Mouse (Mus musculus) right cerebral cortex, adult 2 months (tissue): ENCODE results near the gene Cpvl.

Experiments used
- DNase-seq, 2 experiments: peaks; one replicate each; pipeline ENCODE4 v3.0.0; 2021 to 2022; ENCODE audit warnings: low spot score in 2 of 2

Gene Cpvl

DNA sequence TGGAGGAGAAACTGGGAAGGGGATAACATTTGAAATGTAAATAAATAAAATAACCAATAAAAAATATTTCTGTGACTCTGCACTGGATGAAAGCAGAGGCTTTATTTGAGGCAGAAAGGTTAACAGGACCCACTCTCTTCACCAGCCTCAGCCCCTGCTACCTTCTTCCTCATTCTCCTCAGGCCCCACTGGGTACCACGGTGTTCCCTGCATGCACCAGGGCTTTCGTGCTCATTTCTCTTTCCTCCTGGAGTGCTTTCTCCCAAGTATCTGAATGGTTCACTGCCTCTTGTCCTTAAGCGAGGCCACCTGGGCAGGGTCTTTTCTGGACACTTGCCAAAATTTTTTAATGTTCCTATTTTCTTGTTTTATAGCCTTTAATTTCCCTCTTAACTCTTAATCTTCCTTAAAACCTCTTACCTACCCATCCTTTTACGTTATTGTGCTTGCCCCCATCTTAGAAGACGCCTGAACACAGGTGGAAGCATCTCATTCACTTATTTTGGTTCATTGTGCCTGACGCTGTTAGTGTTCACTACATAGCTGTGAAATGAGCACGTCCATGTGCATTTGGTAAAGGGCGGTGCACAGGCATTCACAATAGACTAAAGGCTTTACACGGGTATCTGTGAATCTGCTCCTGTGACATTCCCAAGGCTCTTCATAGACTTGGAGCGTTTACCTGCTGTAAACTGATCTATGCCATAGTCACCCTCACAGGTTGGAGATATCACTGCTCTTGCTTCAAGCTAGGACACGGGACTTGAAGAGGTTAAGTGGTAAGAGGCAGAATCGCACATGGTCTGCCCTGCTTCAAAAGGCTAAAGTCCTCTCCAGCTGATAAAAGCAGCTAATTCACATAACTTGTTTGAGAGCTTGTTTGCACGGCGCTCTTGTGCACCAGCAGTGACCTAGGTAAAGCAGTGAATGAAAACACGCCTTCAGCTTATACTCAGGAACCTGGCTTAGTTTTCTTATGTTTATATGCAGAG, 41.0 kb downstream of the Cpvl start:
- DNase-seq: no peak

DNA sequence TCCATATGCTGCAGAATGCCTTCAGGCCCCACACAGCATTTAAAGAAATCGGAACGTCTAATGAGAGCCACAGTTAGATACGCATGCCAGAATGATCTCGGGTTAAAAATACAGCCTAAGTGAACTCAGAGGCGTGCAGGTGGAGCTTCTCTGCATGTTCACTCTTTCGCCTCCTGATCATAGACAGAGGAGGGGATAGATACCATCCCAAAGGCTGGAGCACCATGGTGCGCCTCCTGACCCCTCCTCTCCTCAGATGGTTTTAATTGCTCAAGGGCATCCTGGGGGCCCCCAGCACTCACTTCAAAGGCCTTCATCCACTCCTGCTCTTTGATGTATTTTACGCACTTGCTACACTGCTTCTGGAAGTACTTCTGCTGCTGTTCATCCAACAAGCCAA, 46.9 kb downstream of the Cpvl start:
- no peak for DNase-seq

DNA sequence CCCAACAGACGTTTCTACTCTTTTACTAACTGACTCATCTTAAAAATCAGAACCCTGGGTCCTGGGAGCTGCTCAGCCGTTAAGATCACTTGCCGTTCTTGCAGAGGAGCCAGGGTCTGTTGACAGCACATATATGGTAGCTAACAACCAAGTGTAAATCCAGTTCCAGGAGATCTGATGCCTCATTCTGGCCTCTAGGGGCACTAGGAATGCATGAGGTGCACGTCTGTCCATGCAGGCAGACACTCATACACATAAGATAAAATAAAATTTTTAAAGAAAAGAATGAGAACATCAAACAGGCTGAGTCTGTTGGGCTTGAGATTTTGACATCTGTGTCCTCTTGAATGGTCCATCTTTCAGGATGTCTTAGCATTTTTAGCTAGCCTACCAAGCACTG, 48.6 kb downstream of the Cpvl start:
- DNase-seq: no peak

DNA sequence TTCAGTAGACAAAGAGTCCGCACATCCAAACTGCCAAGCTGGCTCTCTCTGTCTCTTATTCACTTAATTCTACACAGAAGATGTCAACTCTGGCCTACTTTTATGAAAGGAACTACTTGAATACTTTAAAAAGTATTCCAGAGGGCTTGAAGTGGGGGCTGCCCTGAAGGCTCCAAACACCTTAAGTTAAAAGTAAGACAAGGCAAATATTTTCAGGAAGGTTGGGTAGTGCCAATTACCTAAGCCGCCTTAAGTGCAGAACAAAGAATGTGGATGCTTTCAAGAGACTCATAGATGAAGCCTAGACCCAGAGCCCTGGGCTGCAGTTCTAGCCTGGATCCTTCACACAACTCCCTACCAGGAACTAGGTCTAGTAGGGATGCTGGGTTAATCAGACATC, 52.3 kb downstream of the Cpvl start:
- no peak for DNase-seq

DNA sequence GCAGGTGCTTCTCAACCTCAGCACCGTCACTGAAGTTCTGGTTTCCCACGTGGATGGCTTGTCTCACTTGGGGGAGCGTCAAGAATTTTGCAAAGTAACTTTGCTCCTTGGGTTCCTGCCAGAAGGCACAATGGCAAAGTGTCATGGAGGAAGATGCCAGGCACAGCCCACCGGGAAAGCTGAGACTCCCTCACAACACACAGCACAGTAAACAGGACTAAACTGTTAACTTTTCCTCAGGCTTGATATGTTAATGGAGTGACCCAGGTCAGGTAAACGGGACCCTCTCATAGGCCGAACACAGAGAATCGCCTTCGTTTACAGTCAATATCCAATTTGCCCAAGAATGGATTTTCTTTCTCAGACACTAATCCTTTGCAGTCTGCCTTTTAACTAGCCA, 53.3 kb downstream of the Cpvl start:
- no peak for DNase-seq

DNA sequence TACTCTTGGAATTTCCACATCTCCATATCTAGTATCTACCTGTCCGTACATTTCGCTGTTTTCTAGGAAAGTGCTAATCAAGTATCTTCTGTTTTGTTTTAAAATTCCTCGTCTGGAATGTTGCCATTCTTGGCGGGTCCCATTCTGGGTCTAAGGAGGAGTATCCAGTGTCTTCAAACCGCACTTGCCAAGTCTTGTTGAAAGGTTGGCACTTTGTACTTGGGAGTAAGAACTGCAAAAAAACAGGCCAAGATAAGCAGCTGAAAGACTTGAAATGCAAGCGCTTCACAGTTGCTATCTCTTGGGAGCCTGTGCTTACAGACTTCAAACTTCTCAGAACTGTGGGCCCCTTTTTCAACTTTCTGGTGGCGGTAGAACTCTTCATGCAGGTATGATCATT, 58.4 kb downstream of the Cpvl start:
- no peak for DNase-seq

DNA sequence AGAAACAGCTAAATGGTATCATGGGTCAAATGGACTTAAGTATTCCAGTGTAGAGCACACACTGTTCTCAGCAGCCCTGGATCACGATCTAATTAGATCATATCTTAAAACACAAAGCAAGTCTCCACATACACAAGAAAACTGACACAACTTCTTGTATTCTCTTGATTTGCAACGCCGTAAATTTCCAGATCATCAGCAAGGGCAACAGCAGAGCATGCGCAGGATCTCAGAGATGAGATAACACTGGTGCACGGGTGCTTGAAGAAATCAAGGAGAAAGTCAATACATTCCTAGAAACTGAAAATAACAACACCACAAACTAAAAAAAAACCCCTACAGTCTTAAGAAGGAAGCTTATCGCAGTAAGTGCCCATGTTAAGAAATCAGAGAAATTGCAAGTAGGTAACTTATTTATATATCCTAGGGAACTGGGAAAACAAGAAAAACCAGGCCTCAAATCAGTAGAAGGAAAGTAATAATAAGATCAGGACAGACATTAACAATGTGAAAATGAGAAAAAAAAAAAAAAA, 61.4 kb downstream of the Cpvl start:
- DNase-seq: no peak

DNA sequence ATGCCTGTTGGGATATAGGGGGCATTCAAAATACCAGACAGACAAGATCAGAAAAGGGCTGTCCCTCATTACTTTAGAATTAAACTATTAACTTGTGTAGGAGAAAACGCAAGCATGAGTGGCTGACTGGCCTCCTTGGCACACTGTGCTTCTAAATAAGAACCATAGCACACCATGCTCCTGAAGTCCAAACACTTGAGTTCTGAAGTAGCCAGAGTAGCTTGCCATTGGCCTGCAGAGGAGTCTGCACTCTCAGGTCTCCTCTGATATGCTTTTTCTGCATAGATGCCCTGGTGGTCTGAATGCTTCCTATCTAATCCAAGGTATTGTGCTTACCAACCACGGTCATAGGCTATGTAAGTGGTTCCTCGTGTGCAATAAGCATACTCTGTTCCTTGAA, 63.1 kb downstream of the Cpvl start:
- no peak for DNase-seq

DNA sequence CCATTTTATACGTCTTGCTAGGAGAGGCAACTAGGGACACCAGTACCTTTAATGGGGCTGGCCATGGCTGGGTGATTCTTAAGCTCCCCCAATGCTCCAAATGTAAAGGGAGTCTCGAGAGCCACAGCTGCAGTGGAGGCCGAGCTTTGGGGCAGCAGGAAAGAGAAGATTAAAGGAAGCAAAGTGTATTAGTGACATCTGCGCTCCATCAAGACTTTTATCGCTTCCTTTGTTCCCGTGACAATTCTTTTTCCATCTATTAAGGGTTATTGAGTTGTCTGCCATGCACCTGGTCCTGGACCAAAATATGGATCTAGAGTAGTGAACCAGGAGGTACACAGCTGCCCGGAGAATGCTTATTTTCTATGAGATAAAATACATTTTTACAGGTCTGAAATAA, 65.3 kb downstream of the Cpvl start:
- DNase-seq: no peak

DNA sequence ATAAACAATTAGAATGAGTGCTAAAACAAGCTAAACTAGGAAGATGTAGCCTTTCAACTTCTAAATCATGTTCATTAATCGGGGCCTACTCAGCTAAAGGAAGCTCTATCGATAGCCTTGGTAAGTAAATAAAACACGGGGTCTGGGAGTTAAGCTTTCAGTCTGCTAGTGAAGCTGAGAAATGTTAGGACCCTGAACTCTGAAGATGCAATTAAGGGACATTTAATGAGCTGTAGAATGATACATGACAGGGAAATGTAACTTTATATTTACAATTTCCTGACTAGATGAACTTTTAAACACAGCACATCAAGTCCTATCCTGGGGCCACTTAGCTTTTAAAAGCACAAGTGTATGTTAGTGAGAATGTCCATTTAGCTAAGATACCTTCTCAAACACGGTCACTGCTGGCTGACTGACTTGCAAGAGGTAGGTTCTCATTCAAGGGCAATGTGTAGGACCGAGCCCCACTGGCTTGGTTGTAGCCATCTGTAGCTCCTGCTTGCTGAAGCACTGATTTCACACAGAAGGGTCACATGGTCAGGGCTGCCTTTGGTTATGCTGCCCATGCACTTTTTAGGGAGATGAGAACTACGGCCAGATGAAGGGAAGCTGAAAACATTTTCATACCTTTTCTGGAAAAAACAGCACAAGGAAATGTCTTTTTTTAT, 66.2 kb downstream of the Cpvl start:
- DNase-seq: no peak

DNA sequence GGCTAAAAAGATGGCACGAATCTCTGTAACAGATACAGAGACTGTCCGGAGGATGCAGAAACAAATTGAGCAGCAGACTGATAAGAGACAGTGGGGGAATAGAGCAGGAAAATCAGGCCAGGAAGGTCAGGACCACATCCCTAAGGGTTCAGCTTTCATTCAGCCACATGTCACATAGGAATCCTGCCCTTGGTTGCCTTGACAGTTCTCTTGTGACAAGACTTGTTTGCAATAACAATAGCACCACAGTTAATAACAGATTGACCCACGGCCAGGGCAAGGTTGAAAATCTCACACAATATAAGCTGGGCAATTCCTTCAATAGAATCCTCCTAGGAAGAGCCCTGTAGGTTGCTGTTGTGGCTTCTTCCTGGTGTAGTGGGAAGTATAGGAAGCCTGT, 68.5 kb downstream of the Cpvl start:
- no peak for DNase-seq

DNA sequence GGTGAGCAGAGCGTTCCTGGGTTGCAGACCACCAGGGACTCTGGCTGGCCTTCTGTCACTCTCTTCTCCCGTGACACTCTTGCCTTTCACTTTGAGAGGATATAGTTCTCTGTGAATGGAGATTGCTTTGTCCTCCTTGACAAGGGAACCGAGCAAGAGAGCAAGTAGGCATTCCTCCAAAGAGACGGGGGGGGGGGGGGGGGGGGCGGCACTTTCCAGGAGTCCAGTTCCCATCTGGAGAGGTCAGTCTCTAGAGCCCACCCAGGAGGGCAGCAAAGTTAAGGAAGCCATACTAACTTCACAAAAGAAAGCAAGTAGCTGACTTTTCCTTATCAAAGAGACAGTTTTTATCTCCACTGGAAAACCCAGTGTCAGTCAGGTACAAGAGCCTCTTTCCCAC, 69.0 kb downstream of the Cpvl start:
- DNase-seq: no peak

DNA sequence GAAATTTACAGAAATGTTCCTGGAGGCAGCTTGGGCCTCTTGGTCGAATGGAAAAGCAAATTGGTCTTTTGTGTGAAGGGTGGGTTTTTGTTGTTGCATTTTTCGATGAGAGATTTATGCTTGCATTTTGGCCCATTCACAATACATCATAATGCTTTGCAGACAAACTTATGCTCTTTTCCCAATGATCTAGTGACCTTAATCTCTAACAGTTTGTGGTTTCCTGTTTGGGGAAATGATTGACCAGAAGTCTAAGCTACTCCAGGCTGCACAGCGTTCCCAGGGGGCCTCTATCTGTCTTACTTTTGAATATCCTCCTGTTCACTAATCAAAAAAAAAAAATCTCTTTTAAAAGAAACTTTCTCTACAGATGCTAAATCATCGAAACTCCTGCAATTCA, 71.6 kb downstream of the Cpvl start:
- no peak for DNase-seq

DNA sequence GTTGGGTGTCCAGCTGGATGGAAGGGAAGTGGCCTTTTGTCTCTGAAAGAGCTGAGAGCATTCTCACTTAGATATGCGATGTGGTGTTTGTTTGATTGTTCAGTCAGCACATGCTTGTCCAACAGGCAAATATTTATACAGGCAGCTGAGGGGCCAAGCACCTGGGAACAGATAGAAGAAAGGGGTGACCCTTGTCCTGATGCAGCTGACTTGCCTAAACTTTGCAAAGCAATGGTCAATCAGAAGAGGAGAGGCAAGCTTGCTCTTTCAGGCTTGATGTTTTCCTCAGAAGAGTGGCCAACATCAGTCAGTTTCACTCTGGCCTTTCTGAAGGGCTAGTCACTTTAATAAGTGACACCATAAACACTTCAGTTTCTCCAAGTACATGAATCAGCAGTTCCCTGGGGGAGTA, 72.4 kb downstream of the Cpvl start:
- DNase-seq: no peak

DNA sequence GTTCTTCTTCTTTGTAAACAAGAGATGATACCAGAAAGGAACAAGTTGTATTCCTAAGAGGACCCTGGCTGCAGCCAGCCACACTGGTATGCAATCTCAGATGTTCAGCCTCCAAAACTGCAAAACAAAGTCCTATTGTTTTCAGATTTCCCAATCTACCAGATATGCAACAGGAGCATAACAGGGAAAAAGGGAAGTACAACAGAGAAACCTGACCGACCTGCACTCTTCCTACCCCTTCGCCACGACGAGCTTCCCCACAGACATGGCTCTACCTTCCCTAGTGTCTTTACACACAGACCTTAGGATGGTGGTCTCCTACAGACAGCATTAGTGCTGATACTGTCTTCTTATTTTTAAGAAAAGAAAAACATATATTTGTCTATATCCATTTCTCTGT, 72.9 kb downstream of the Cpvl start:
- no peak for DNase-seq

DNA sequence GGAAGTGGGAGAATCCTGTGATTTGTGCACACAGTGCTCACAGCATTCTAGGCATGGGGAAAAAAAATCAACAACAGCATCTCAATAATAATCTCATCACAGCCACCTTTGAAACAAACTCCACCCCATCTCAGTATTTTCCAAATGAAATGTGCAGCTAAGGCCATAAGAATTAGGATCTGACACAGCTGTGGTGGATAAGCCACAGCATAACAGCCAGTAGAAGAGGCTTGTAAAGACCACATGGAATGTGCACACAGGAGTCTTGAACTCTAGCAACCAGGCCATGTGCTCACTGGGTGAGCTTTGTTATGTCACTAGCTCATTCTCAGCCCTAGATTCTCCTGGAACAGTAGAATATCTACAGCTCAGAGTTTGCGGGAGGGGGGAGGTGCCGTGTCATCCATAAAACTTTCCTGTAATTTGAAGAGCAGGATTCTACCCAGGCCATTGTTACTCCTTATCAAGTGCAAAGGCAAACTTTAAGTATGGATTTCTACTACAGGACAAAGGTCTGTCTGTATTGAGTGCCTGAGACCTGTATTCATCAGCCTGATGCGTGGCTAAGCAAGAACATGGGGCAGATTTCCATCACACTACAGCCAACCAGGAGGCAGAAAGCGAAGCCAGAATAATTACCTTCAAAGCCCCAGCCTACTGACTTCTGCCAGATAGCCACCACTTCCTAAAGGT, 73.6 kb downstream of the Cpvl start:
- no peak for DNase-seq

DNA sequence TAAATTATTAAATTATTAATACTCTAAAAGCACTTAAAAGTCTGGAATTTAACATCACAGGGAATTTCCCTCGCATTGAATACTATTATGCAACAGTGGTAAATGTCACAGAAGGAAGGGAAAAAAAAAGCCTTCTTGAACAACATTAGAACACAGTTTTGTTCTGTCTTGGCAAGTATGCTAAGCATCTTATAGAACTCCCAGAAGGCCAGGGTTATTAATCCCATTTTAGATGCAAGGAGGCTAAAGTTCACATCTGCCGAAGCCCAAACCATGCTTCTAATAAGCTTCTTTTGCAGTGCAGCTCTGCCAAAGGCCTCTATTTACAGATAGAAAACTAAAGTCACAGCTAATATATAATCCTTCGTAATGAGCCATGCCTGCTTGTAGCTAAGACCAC, 74.3 kb downstream of the Cpvl start:
- DNase-seq: no peak

DNA sequence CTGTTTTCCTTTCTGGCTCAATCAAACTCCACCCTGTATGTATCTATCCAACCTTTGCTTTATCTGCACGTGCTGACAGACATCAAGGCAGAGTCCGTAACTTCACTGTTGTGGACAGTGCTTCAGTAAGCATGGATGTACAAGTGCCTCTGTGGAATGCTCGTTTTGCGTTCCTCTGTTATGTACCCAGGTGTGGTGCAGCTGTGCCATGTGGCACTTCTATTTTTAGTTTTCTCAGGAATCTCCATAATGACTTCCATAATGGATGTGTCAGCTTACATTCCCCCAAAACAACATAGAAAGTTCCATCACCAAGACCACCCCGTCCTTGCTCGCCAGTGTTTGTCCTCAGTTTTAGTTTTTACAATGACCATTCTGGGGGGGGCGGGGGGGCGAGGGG, 76.7 kb downstream of the Cpvl start:
- DNase-seq: no peak

DNA sequence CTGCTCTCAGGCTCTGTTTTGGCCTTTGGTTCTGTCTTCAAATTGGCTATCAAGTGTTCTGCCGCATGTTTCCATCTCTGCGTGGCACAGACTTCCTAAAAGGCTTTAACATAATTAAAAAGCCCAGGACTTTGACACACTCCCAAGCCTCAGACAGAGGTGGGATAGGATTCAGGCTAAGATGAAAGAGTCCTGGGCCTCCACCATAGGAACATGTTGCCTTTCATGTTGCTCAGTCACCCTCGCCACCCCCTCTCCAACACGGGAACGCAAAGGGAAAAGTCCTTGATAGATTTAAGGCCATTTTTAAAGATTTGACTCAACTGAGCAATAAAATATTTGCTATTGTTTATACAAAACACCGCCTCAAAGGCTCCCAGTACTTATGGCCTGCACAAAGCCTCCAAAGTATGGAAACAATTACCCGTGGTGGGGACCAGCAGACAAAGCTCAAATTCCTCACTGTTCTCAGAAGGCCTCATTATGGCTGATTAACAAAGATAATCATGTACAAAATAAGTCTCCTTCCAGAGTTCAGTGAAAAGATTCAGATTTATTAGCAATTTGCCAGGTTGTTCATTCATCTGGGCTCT, 80.5 kb downstream of the Cpvl start:
- DNase-seq: no peak

DNA sequence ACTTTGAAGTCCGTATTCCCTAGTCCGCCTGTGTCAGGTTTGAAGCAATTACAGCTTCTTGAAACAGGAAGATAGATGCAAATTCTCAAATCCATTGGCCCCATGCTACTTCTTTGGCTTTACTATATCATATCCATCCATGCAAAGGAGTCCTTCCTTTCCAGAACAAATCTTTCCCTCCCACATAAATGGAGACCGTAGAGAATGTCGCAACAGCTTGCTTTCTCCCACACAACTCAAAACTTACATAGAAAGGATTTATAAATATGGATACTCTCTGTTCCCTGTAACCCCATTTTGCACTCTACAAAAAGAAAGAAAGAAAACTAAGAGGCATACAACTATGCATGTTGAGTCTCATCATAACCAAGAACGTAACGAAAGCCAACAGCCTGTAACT, 81.3 kb downstream of the Cpvl start:
- peak in 1 of 2 experiments; percentile 27 for DNase-seq

DNA sequence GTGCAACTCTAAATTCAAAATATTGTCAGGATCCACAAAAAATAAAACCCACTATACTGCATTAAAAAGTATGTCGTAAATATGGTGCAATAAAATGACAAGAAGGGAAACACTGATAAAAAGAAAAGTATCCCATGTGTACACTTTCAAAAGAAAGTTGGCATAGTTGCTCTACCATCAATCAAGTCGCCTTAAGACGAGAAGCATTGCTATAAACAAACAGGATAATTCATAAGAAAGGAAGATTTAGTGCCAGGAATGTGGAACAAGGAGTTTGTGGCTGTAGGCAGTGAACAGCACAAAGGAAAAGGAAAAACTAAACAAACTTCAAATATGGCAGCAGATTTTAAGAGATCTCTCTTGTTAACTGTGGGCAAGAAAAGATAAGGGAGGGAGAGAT, 84.7 kb downstream of the Cpvl start:
- DNase-seq: no peak

DNA sequence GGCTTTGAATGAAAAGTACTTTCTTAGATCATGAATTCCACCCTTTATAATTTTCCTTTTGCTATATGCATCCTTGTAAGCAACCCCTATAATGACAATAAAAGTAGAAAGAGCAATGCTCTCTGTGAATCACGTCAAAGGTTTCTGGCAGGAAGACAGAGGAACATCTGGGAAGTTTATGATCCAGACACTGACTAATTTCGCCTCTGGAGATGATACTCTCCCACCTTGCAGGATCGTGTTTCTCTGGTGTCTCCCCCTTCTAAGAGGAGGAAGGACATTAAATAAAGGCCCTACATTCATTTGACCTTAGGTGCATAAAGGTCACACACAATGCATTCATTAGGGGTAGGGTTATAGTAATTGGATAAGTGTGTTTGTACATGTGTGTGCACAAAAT, 87.4 kb downstream of the Cpvl start:
- DNase-seq: no peak
